Mouse (Mus musculus) lung, adult 18-20 months (tissue): ENCODE results near the gene Maml3.

Source experiments
- DNase-seq, 2 experiments: peaks; one replicate each; pipeline ENCODE4 v3.0.0; 2022; ENCODE audit warnings: mixed read lengths in 2 of 2

Gene Maml3

GRCm38 (mm10) chr3:52043847-52044246, 61.0 kb downstream of the Maml3 start:
- DNase-seq = no peak

- DNase-seq = no peak
Observed at GRCm38 (mm10) chr3:52042680-52043079, 62.2 kb downstream of the Maml3 start.

GRCm38 (mm10) chr3:52039958-52040357, 64.9 kb downstream of the Maml3 start:
- peak; percentile 67 to 89 for DNase-seq

- DNase-seq = no peak
Observed at GRCm38 (mm10) chr3:52037260-52037659, 67.6 kb downstream of the Maml3 start.

GRCm38 (mm10) chr3:52035404-52035803, 69.5 kb downstream of the Maml3 start:
- no peak for DNase-seq

GRCm38 (mm10) chr3:52033857-52034588, 70.9 kb downstream of the Maml3 start:
- no peak for DNase-seq

- no peak for DNase-seq
Observed at GRCm38 (mm10) chr3:52031327-52031726, 73.5 kb downstream of the Maml3 start.

- peak in 1 of 2 experiments; percentile 46 for DNase-seq
Observed at GRCm38 (mm10) chr3:52030114-52030513, 74.8 kb downstream of the Maml3 start.

GRCm38 (mm10) chr3:52029661-52030081, 75.2 kb downstream of the Maml3 start:
- peak; percentile 68 to 82 for DNase-seq

- DNase-seq = no peak
Observed at GRCm38 (mm10) chr3:52027972-52028371, 76.9 kb downstream of the Maml3 start.

- no peak for DNase-seq
Observed at GRCm38 (mm10) chr3:52022486-52022885, 82.4 kb downstream of the Maml3 start.

- DNase-seq = no peak
Observed at GRCm38 (mm10) chr3:52018103-52018439, 86.8 kb downstream of the Maml3 start.

GRCm38 (mm10) chr3:52017439-52018102, 87.3 kb downstream of the Maml3 start:
- no peak for DNase-seq

GRCm38 (mm10) chr3:52016178-52016577, 88.7 kb downstream of the Maml3 start:
- no peak for DNase-seq

- DNase-seq = no peak
Observed at GRCm38 (mm10) chr3:52015556-52015955, 89.3 kb downstream of the Maml3 start.

GRCm38 (mm10) chr3:52011032-52011710, 93.7 kb downstream of the Maml3 start:
- no peak for DNase-seq

GRCm38 (mm10) chr3:52009321-52009720, 95.6 kb downstream of the Maml3 start:
- no peak for DNase-seq

GRCm38 (mm10) chr3:52007602-52008252, 97.1 kb downstream of the Maml3 start:
- peak; percentile 27 to 36 for DNase-seq

GRCm38 (mm10) chr3:52006721-52007330, 98.0 kb downstream of the Maml3 start:
- no peak for DNase-seq

GRCm38 (mm10) chr3:52003663-52004062, 101.2 kb downstream of the Maml3 start:
- no peak for DNase-seq

- DNase-seq = no peak
Observed at GRCm38 (mm10) chr3:52001518-52001895, 103.4 kb downstream of the Maml3 start.

- DNase-seq = no peak
Observed at GRCm38 (mm10) chr3:52000871-52001517, 103.9 kb downstream of the Maml3 start.
